Mouse (Mus musculus) megakaryocyte, embryonic 14.5 days (primary cell): Measurements from ENCODE around the gene Sh2d1b2.

Experiments
- FLI1 ChIP-seq: IDR thresholded peaks from 2 replicates; pipeline ENCODE4 v1.6.1; 2012; ENCODE audit warnings: low read length, inconsistent platforms, mixed read lengths
- GATA1 ChIP-seq: IDR thresholded peaks from 3 replicates; pipeline ENCODE4 v1.6.1; 2012; ENCODE audit warnings: mixed read lengths, low read length, inconsistent platforms, borderline replicate concordance

- TF ChIP-seq GATA1 (no peak), FLI1 (no peak)
Observed at GRCm38 (mm10) chr1:170303103-170303502, 70.6 kb downstream of the Sh2d1b2 start.
